Mouse (Mus musculus) liver, embryonic 14.5 days (tissue): ENCODE results near the gene Mad2l1bp. TPM values are rescaled to one million over a fixed set of nuclear protein-coding genes. Genes with fewer than 3 reads are reported as not detected.

Experiments
- ATAC-seq: fragments of 200-750 bp; cut with Nextera tagmentation; 2 replicates; pipeline ENCODE4 v1.8.0; 2017; ENCODE audit warnings: moderate number of reproducible peaks, mild to moderate bottlenecking, moderate library complexity; ENCODE audit not compliant: insufficient read depth
- DNase-seq, 3 experiments: peaks; one replicate each; pipeline ENCODE4 v3.0.0-alpha.2; 2012 to 2013; ENCODE audit warnings: low read depth in 3 of 3, low spot score in 3 of 3
- H3K27ac ChIP-seq: fragments of 300-500 bp; sonication (generic); 2 replicates; pipeline ENCODE4 v1.5.1; 2014; ENCODE audit warnings: moderate library complexity, mild to moderate bottlenecking, control low read depth, inconsistent platforms
- H3K27me3 ChIP-seq: fragments of 300-500 bp; sonication (generic); 2 replicates; pipeline ENCODE4 v1.6.1; 2014; ENCODE audit warnings: mild to moderate bottlenecking, low read length, moderate library complexity; ENCODE audit not compliant: control insufficient read depth, insufficient read depth
- H3K36me3 ChIP-seq: fragments of 300-500 bp; sonication (generic); replicated peaks from 2 replicates; pipeline ENCODE4 v1.6.1; 2014; ENCODE audit warnings: low read depth; ENCODE audit not compliant: control insufficient read depth, insufficient read depth
- H3K4me1 ChIP-seq, 2 experiments: fragments of 200-500 bp in 1 of 2; fragments of 300-500 bp in 1 of 2; sonication (generic) in 1 of 2; replicated peaks; 2 replicates each; pipeline ENCODE4 v1.6.1; 2012 to 2014; ENCODE audit warnings: antibody characterized with exemption in 1 of 2, inconsistent platforms in 1 of 2, low read length in 1 of 2; ENCODE audit not compliant: control insufficient read depth in 2 of 2, insufficient read depth in 2 of 2
- H3K4me2 ChIP-seq: fragments of 300-500 bp; sonication (generic); 2 replicates; pipeline ENCODE4 v1.6.1; 2014; ENCODE audit warnings: low read depth, mild to moderate bottlenecking, control low read depth, moderate library complexity
- H3K4me3 ChIP-seq, 2 experiments: fragments of 200-500 bp in 1 of 2; fragments of 300-500 bp in 1 of 2; sonication (generic) in 1 of 2; 2 replicates each; pipeline ENCODE4 v1.5.1; 2012 to 2014; ENCODE audit warnings: low read depth in 2 of 2, low read length in 2 of 2, mild to moderate bottlenecking in 2 of 2, control low read depth in 1 of 2, inconsistent platforms in 1 of 2, moderate library complexity in 1 of 2; ENCODE audit not compliant: insufficient read depth in 1 of 2
- H3K9ac ChIP-seq: fragments of 300-500 bp; sonication (generic); replicated peaks from 2 replicates; pipeline ENCODE4 v1.6.1; 2014; ENCODE audit warnings: mild to moderate bottlenecking, control low read depth, moderate library complexity
- H3K9me3 ChIP-seq: fragments of 300-500 bp; sonication (generic); 2 replicates; pipeline ENCODE4 v1.6.1; 2016; ENCODE audit warnings: low read length, mixed read lengths; ENCODE audit not compliant: control insufficient read depth
- CTCF ChIP-seq: IDR thresholded peaks from 2 replicates; pipeline ENCODE4 v1.5.1; 2016; ENCODE audit warnings: antibody characterized with exemption, low read depth, control low read depth
- EP300 ChIP-seq: IDR thresholded peaks from 2 replicates; pipeline ENCODE4 v1.6.1; 2016; ENCODE audit warnings: antibody characterized with exemption, low read depth
- WGBS: fragments of 180-500 bp; shearing (Covaris S2); extraction: QIAGEN DNeasy Blood & Tissue Kit; methylation state at CpG from one replicate; pipeline ENCODE4 v1.1.7; 2014; ENCODE audit not compliant: insufficient replicate concordance; 5-methylcytosine and 5-hydroxymethylcytosine counted together
- polyA plus RNA-seq, 2 experiments: library from polyadenylated mRNA; depleted of rRNA in 1 of 2; stranded (reverse) in 1 of 2; unstranded in 1 of 2; fragments of >200 nt; fragmentation: Nextera tagmentation in 1 of 2; extraction: Ambion mirVana in 1 of 2; gene quantifications; 2 replicates each; pipeline versions ENCODE4 v1.2.1 to v1.2.3; 2012 to 2014

The Mad2l1bp gene
- polyA plus RNA-seq, 2 experiments = 25.6 to 37.2 TPM

DNA sequence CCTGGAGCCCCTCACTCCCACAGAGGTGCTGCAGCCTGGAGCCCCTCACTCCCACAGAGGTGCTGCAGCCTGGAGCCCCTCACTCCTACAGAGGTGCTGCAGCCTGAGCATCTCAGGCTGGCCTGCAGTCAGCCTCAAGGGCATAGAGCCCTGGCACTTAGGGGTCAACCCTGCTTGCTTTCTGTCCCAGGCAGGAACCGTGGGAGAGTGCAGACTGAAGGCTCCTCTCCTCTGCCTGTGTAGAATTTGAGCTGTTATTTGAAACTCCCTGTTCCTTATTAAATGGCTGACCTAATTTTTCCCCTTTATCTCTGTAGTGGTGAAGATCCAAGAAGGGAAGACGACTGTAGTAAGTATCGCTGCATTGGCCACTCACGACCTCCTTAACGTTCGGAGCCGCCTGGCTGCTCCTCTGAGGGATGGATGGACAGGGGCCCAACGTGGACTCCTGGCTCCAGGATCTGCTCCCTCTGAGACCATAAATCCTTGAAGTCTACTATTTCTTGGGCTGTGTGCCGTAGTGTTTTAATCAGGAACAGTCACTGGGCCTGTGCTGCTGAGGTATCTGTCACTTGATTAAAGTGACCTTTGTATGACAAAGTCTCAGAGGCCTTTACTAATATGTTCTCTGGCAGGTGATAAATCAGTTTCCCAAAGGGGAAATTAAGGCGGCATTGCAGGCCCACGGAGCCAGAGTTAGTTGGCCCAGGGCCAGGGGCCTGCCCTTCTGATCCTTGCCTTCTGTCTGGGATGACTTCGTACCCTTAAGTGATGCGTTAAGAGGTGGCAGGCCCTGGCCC is 35.5 kb downstream of the Mad2l1bp start:
- WGBS = 77% methylated on average over 13 of the region's 13 CpGs
- Histone ChIP-seq H3K27ac (no peak overlapping the region), H3K4me1 (no peaks in the 10 kb centered on the region), H3K27me3 (no peaks in the 10 kb centered on the region), H3K9ac (no peak overlapping the region), H3K36me3 (peaks cover 3% of the 10 kb centered on the region), H3K4me2 (no peak overlapping the region), H3K4me3 (no peak overlapping the region), H3K9me3 (no peaks in the 10 kb centered on the region)
- no peak for DNase-seq
- TF ChIP-seq CTCF (no peak), EP300 (no peak)
- no peak for ATAC-seq

DNA sequence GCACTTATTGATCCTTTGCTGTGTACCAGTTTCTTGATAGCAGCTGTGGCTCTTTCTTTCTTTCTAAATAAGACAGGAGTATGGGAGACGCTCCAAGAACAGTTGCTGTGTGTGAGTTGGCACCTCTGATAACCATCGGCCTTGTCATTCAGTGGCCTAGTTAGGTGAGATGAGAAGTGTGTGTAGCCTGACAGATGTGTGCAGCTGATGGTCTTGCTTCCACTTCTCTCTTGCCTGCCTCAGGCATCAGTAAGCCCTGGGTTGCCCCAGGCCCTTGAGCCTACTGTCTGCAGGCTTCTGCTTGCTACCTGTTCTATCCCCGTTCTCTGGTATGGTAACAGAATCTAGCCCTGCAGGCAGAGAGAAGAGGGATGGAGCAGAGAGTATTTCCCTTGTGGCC is 36.5 kb downstream of the Mad2l1bp start:
- 73% methylated on average over 3 of the region's 3 CpGs for WGBS
- no peak for DNase-seq

DNA sequence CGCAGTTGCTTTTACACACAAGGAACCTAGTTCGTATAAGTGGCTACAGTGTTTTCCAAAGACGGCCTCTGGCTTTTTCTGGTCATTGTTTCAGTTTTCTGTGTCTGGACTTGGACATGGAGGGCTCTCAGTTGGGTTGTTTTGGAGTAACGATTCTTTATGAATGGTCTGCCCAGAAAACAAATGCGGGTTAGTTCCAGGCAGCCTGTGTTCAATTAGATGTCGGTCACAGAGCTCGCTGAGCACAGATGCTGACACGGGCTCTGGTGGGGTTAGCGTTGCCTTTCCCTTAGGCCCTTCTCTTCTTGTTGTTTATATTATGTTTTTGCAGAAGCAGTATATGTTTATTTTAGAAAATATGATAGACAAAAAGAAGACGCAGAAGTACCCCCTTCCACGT is 37.2 kb downstream of the Mad2l1bp start:
- Histone ChIP-seq H3K27me3 (no peaks in the 10 kb centered on the region), H3K9ac (no peak overlapping the region), H3K27ac (no peak overlapping the region), H3K36me3 (no peaks in the 10 kb centered on the region; the same call in 1 of the 2 replicates), H3K9me3 (no peaks in the 10 kb centered on the region), H3K4me3 (no peak overlapping the region), H3K4me1 (peaks cover 7 to 9% of the 10 kb centered on the region in 2 experiments), H3K4me2 (no peak overlapping the region)
- WGBS = 78% methylated on average over 11 of the region's 11 CpGs
- ATAC-seq (no peak), DNase-seq (no peak)
- TF ChIP-seq EP300 = no peak
- TF ChIP-seq CTCF = no peak

More for the DNA sequence above, 36.5 kb downstream of the Mad2l1bp start:
- Histone ChIP-seq H3K27ac (no peak overlapping the region), H3K36me3 (no peaks in the 10 kb centered on the region; the same call in 1 of the 2 replicates), H3K9ac (no peak overlapping the region), H3K4me3 (no peak overlapping the region), H3K9me3 (no peaks in the 10 kb centered on the region), H3K4me2 (no peak overlapping the region), H3K4me1 (peaks cover under 1 to 3% of the 10 kb centered on the region in 2 experiments), H3K27me3 (no peaks in the 10 kb centered on the region)
- ATAC-seq = no peak
- TF ChIP-seq EP300 (no peak), CTCF (no peak)

DNA sequence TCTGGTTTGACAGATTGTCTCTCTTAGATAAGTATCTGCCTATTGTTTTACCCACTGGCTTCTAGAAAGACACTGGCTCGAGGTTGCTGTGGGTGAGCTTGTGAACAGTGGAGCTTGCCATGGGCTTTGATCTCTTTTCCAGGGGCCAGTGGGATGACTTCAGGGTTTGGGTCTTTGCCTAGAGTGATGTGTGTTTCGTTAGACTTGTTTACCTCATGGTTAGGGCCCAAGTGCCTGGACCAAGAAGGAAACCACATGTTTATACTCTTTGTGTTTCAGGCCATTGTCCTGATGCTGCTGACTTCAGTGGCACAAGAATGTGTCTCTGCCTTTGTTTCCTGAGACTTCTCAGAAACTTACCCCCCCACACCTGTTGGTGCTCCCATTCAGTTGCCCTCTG is 37.9 kb downstream of the Mad2l1bp start:
- H3K9me3 ChIP-seq = no peaks in the 10 kb centered on the region
- H3K27ac ChIP-seq = no peak overlapping the region
- no peaks in the 10 kb centered on the region; the same call in 1 of the 2 replicates for H3K36me3 ChIP-seq
- DNase-seq (no peak), ATAC-seq (no peak)
- no peaks in the 10 kb centered on the region for H3K27me3 ChIP-seq
- WGBS = 50% methylated on average over 2 of the region's 2 CpGs
- H3K9ac ChIP-seq = no peak overlapping the region
- no peak overlapping the region for H3K4me2 ChIP-seq
- no peak overlapping the region for H3K4me3 ChIP-seq
- H3K4me1 ChIP-seq = peaks cover 7 to 9% of the 10 kb centered on the region in 2 experiments
- TF ChIP-seq CTCF (no peak), EP300 (no peak)
